Mouse (Mus musculus): Measurements from ENCODE around the gene Tmem107. TPM values are rescaled to one million over a fixed set of nuclear protein-coding genes. Genes with fewer than 3 reads are reported as not detected.

Tmem107 gene
- 33.5 and 37.7 TPM in 2 replicates for polyA plus RNA-seq (2015; fragmentation: Nextera tagmentation; extraction: Ambion mirVana)

DNA sequence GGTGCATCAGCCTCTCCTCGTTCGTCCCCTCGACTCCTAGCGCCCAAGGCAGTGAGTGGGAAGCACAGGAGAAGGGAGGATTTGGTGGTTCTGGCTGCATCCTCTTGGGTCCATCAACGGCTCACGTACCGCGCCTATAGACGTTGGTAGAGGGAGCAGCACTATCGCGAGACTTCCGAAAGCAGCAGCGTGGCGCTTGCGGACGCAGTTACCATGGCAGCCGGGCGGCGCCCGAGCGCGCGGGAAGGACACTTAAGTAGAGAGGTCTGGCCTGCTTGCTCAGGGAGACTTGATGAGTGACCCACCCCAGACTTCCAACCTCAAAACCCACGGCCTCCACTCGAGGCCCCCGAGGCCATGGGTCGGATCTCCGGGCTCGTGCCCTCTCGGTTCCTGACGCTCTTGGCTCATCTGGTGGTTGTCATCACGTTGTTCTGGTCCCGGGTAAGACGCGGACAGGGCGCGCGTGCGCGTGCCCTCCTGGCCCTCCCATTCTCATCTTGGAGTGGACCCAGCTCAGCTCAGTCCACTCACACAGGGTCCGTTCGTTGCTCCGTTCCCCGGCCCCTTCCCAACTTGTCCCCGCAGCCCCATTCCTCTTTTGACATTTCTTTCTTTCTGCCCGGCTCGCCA, at the start of gene Tmem107:
Tmem107 (plus strand) TSS at position 217 of the 633 bp plus-strand sequence.
- peak within 1 kb of the TSS; percentile 81 for H3K4me2 ChIP-seq
- H3K4me1 ChIP-seq, result peaks cover 47% of the 10 kb centered on the region
- peak within 1 kb of the TSS; percentile 70 for H3K9ac ChIP-seq
- H3K36me3 ChIP-seq (replicated peaks), result no peaks in the 10 kb centered on the region
- under 1% methylated on average over 47 of the region's 47 CpGs for WGBS
- ATAC-seq (replicated peaks), result peak; percentile 89
- H3K4me3 ChIP-seq, result peak within 1 kb of the TSS; percentile 52
- H3K27me3 ChIP-seq (replicated peaks), result no peaks in the 10 kb centered on the region; the same call in 1 of the 2 replicates
- no peaks in the 10 kb centered on the region for H3K9me3 ChIP-seq
- peak within 1 kb of the TSS; percentile 84 for H3K27ac ChIP-seq

DNA sequence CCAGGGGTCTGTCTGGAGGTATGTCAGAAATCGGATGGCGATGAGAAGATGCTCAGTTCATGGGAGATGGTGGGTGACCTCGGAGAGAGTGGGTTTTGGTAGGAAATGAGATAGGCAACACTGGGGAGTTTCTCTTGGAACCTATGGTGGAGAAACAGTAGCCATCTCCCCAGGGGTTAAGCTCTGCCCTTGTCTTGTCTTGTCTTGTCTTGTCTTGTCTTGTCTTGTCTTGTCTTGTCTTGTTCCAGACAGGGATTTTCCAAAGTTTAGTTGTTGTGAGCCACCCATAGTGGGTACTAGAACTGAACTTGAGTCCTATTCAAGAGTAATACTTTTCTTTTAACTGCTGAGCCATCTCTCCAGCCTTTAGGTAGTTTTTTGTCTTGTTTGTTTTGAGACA, 44.0 kb upstream of the Tmem107 start:
- Histone ChIP-seq H3K36me3 (replicated peaks) (peaks cover 73% of the 10 kb centered on the region), H3K27me3 (replicated peaks) (no peaks in the 10 kb centered on the region), H3K4me1 (no peaks in the 10 kb centered on the region), H3K4me3 (no peak overlapping the region), H3K27ac (no peak overlapping the region), H3K9ac (no peak overlapping the region), H3K9me3 (no peaks in the 10 kb centered on the region), H3K4me2 (no peak overlapping the region)
- ATAC-seq (replicated peaks), result no peak
- 96% methylated on average over 3 of the region's 3 CpGs for WGBS

DNA sequence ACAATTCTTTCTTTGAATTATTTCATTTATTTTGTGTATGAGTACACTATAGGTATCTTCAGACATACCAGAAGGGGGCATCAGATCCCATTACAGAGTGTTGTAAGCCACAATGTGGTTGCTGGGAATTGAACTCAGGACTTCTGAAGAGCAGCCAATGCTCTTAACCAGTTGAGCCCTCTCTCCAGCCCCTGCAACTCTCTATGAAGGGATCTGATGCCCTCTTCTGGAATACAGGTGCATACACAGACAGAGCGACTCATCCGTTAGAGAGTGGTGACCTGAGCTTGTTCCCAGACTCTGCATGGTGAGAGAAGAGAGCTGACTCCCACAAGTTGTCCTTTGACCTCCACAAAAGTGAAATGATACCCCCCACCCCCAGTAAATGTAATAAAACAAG, 41.8 kb upstream of the Tmem107 start:
- H3K27me3 ChIP-seq (replicated peaks), result no peaks in the 10 kb centered on the region
- 58% methylated on average over 2 of the region's 2 CpGs for WGBS
- H3K9ac ChIP-seq, result no peak overlapping the region
- no peak overlapping the region for H3K27ac ChIP-seq
- ATAC-seq (replicated peaks), result no peak
- H3K9me3 ChIP-seq, result no peaks in the 10 kb centered on the region
- no peak overlapping the region for H3K4me3 ChIP-seq
- H3K4me1 ChIP-seq, result no peaks in the 10 kb centered on the region
- peaks cover 71% of the 10 kb centered on the region for H3K36me3 ChIP-seq (replicated peaks)
- no peak overlapping the region for H3K4me2 ChIP-seq

DNA sequence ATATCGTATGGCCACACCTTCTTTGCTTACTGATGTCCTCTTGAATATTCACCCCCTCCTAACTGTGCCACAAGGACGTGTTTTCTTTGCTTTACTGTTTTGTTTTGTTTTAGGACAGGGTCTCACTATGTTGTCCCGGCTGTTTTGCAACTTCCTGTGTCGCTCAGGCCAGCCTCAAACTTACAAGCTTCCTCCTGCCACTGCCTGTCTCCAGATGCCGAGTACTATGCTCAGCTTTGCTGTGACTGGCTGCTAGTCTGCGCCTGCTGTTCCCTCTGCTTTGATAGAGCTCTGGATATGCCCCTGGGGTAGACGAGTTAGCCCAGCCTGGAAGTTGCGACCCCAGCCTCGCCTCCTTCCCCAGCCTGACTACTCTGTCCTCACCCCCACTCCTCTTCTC, 37.1 kb upstream of the Tmem107 start:
- no peak for ATAC-seq (replicated peaks)
- H3K4me2 ChIP-seq, result no peak overlapping the region
- H3K27ac ChIP-seq, result no peak overlapping the region
- H3K9ac ChIP-seq, result no peak overlapping the region
- 87% methylated on average over 9 of the region's 9 CpGs for WGBS
- H3K36me3 ChIP-seq (replicated peaks), result peaks cover 40% of the 10 kb centered on the region
- no peaks in the 10 kb centered on the region for H3K9me3 ChIP-seq
- H3K4me3 ChIP-seq, result no peak overlapping the region
- no peaks in the 10 kb centered on the region for H3K27me3 ChIP-seq (replicated peaks)
- peaks cover 25% of the 10 kb centered on the region for H3K4me1 ChIP-seq

DNA sequence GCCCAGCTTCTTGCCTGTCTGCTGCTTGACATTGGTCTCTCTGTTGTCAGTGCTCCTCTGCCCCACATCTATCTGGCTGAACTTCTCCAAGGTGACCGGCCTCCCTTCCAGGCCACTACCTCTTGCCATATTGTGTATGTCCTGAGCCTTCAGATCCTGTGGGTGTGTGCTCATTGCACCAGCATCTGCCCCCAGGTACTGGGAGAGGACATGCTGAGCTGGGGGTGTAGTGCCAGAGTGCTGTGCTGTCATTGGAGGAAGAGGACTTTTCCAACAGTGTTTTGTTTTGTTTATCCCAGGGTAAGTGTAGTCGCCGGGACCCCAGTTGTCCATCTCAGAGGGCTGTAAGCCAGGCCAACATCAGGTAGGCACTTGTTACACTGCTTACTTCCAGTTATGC, 36.0 kb upstream of the Tmem107 start:
- Histone ChIP-seq H3K9ac (no peak overlapping the region), H3K27ac (no peak overlapping the region), H3K4me1 (peaks cover 35% of the 10 kb centered on the region), H3K4me2 (no peak overlapping the region), H3K27me3 (replicated peaks) (no peaks in the 10 kb centered on the region), H3K36me3 (replicated peaks) (peaks cover 36% of the 10 kb centered on the region), H3K9me3 (no peaks in the 10 kb centered on the region), H3K4me3 (no peak overlapping the region)
- 93% methylated on average over 3 of the region's 3 CpGs for WGBS
- ATAC-seq (replicated peaks), result no peak

DNA sequence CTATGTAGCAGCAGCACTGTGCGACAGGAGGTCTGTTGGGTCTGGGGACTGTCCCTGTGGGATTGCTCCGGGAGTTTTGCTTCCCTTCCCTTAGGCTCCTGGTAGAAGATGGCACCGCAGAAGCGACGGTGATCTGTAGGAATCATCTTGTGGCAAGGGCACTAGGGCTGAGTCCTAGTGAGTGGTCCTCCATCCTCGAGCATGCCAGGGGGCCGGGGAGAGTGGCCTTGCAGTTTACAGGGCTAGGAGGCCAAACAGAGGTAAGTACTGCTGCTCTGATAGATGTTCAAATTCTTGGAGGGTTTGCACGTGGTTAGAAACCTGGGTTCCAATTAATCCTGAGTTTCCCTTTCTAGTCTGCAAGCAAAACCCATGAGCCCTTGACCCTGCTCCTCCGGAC, 35.2 kb upstream of the Tmem107 start:
- no peak overlapping the region for H3K9ac ChIP-seq
- H3K4me1 ChIP-seq, result peaks cover 35% of the 10 kb centered on the region
- peak overlapping the region; percentile 62; the same call in 1 of the 2 replicates for H3K4me2 ChIP-seq
- peak overlapping the region; percentile 60 for H3K27ac ChIP-seq
- 75% methylated on average over 9 of the region's 9 CpGs for WGBS
- ATAC-seq (replicated peaks), result no peak
- H3K9me3 ChIP-seq, result no peaks in the 10 kb centered on the region
- H3K4me3 ChIP-seq, result no peak overlapping the region
- peaks cover 36% of the 10 kb centered on the region for H3K36me3 ChIP-seq (replicated peaks)
- H3K27me3 ChIP-seq (replicated peaks), result no peaks in the 10 kb centered on the region

DNA sequence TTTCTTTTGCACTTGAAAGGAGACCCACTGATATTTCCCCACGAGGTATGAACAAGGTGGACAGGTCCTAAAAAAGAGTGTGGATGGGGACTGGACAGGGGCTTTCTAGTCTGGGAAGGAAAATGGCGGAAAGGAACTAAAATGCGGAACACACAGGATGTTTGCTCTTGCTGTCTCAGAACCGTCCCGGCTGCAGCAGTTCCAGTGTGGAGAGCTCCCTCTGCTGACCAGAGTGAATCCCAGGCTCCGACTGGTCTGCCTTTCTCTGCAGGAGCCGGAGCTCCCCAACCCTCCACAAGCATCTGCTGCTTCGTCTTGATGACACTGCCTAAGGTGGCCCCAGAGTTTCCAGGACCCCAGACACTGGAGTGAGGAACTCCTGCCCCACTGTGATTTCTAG, 34.8 kb upstream of the Tmem107 start:
- ATAC-seq (replicated peaks), result peak; percentile 21; the same call in 1 of the 2 replicates
- H3K4me2 ChIP-seq, result peak overlapping the region; percentile 62
- peaks cover 32% of the 10 kb centered on the region for H3K36me3 ChIP-seq (replicated peaks)
- peak overlapping the region; percentile 60 for H3K27ac ChIP-seq
- no peaks in the 10 kb centered on the region for H3K27me3 ChIP-seq (replicated peaks)
- H3K4me1 ChIP-seq, result peaks cover 35% of the 10 kb centered on the region
- peak overlapping the region; percentile 71; the same call in 1 of the 2 replicates for H3K4me3 ChIP-seq
- 4% methylated on average over 8 of the region's 8 CpGs for WGBS
- no peak overlapping the region for H3K9ac ChIP-seq
- H3K9me3 ChIP-seq, result no peaks in the 10 kb centered on the region

DNA sequence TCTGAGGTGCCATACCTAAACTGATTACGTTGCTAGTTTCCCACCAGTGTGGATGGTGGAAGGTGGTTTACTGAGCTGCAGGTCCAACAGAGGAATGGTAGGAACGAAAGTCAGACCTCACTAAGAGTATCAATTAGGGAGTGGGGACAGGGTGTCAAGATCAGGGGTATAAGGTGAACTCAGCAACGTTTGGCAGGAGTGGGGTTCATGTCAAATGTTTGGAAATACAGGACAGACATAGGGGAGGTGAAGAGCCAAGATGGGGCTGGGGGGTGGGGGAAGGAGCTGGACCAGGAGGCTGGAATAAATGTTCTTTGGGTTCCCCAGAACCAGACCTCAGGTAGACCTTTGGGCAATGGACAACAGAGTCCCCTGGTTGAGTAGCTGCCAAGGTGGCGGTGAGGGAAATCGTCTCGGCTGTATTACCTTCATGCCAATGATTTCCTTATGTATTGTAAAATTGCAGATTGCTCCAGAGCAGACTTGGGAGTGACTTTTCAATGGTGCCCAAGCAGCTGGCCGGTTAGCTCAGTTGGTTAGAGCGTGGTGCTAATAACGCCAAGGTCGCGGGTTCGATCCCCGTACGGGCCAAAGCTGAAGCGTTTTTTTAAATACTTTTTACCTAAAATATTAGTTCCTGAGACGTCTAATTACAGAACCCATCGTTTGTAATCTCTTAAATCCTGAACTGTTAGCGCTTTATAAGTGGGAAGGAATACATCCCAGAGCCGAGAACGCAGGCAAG, 33.9 kb upstream of the Tmem107 start:
- Histone ChIP-seq H3K36me3 (replicated peaks) (peaks cover 24% of the 10 kb centered on the region), H3K4me1 (peaks cover 35% of the 10 kb centered on the region), H3K4me3 (peak overlapping the region; percentile 71), H3K27me3 (replicated peaks) (no peaks in the 10 kb centered on the region), H3K9ac (peak overlapping the region; percentile 80), H3K27ac (peak overlapping the region; percentile 88), H3K4me2 (peak overlapping the region; percentile 62), H3K9me3 (no peaks in the 10 kb centered on the region)
- 8% methylated on average over 20 of the region's 20 CpGs for WGBS
- ATAC-seq (replicated peaks), result peak; percentile 19; the same call in 1 of the 2 replicates

DNA sequence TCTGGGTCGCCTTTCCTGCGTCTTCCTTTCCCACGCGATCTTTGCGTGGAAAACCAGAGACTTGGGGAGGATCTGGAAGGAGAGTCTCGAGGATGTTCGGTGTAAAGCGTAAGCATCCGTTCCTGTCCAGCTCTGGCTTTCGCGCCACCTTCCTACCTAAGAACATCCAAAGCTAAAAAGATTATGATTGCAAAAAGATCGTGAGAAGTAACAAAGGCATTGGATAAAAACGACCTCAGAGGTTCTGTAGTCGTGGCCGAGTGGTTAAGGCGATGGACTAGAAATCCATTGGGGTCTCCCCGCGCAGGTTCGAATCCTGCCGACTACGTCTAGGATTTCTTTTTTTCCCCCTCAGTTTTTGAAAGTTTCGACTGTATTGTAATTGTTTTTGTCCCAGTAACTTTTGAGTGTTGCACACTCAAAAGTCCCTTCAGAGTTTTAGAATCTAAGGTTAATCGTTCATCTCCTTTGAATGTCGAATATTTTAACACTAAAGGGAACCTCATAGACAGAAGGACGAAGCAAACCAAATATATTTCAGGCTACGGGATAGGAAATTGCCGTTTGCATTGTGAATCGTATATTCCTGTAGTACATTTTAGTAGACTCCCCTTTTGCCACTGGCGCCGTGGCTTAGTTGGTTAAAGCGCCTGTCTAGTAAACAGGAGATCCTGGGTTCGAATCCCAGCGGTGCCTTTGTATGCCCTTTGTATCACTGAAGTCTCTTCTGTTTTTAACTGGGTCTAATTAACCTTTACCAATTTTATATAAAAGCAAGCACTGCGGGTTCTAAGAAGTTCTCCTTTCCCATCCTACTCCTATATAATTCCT, 33.2 kb upstream of the Tmem107 start:
- H3K9ac ChIP-seq, result peak overlapping the region; percentile 80
- peak; percentile 16; the same call in 1 of the 2 replicates for ATAC-seq (replicated peaks)
- H3K36me3 ChIP-seq (replicated peaks), result peaks cover 21% of the 10 kb centered on the region
- peaks cover 35% of the 10 kb centered on the region for H3K4me1 ChIP-seq
- H3K27me3 ChIP-seq (replicated peaks), result no peaks in the 10 kb centered on the region
- WGBS, result 1% methylated on average over 34 of the region's 34 CpGs
- H3K27ac ChIP-seq, result peak overlapping the region; percentile 88
- no peaks in the 10 kb centered on the region for H3K9me3 ChIP-seq
- peak overlapping the region; percentile 71 for H3K4me3 ChIP-seq
- peak overlapping the region; percentile 62 for H3K4me2 ChIP-seq

DNA sequence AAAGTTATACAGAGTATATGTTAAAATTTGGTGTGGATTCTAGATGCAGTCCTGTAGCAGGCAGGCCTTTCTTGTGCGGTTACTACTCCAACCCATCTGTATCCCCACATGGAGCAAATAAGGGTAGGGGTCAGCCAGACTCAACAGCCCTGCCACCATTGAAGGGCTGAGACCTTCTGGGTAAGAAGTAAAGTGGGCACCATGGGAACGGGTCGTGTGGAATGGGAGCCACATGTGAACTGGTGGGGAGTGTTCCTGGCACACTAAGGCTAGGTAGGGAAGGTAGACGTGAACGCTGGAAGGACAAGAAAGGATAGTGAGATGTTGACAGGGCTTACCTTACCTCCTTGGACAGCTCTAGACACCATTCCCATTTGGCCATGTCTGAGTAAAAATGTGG, 32.4 kb upstream of the Tmem107 start:
- Histone ChIP-seq H3K9ac (no peak overlapping the region), H3K27ac (no peak overlapping the region), H3K9me3 (no peaks in the 10 kb centered on the region), H3K36me3 (replicated peaks) (peaks cover 14% of the 10 kb centered on the region), H3K4me3 (0 out of 2 replicates have a peak overlapping the region, but pooled peaks have one; percentile 2), H3K4me2 (no peak overlapping the region), H3K4me1 (peaks cover 35% of the 10 kb centered on the region), H3K27me3 (replicated peaks) (no peaks in the 10 kb centered on the region)
- 75% methylated on average over 5 of the region's 5 CpGs for WGBS
- no peak for ATAC-seq (replicated peaks)

DNA sequence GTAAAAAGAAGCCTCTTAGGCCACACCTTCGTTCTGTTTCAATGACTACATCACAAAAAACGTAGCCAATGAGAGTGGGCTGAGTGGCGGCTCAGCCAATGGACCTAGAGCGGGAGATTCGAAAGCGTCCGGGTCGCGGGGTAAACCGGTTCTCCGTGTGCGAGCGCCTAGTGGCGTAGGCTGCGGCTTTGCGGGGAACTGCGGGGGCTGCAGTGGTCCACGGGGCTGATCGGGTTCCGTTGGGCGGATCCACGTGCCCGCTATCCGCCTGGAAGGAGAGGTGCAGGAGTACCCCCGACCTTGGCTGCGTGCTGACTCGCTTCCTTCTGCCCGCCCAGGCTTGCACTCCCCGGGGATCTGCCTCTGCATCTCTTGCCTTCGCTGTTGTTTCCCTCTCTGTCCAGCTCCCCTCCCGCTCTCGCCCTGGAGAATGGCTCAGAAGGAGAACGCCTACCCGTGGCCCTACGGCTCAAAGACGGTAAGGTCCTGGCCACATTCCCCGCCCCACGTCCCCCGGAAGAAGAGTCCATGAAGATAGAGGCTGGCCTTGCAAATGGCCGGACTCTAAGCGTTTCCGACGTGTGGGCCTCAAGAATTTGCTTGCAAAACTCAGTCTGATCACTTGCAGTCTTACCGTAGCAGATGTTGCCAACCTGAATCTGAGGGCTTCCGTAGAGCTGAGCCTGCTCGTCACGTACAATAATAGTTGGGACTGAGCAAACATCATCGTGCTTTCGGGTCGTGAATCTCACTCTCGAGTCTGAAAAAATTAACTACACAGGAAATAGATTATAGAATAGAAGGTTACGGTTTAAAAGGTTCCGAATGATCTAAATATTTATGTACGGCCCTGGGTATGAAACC, 24.8 kb upstream of the Tmem107 start, which contains the start of gene Aurkb:
Aurkb (plus strand) TSS at position 117 of the 864 bp plus-strand sequence.
- no peaks in the 10 kb centered on the region for H3K36me3 ChIP-seq (replicated peaks)
- no peaks in the 10 kb centered on the region for H3K9me3 ChIP-seq
- H3K9ac ChIP-seq, result peak within 1 kb of the TSS; percentile 15; the same call in 1 of the 2 replicates
- H3K4me3 ChIP-seq, result peak within 1 kb of the TSS; percentile 56
- H3K27ac ChIP-seq, result 0 out of 2 replicates have a peak within 1 kb of the TSS, but pooled peaks have one; percentile 2
- 1% methylated on average over 54 of the region's 54 CpGs for WGBS
- no peaks in the 10 kb centered on the region for H3K27me3 ChIP-seq (replicated peaks)
- peak within 1 kb of the TSS; percentile 98 for H3K4me2 ChIP-seq
- peak; percentile 64 for ATAC-seq (replicated peaks)
- H3K4me1 ChIP-seq, result peaks cover 13% of the 10 kb centered on the region
